Mouse (Mus musculus) liver, embryonic 14.5 days (tissue): Measurements from ENCODE around the gene Cnr2.

Source experiments
- CTCF ChIP-seq: IDR thresholded peaks from 2 replicates; pipeline ENCODE4 v1.5.1; 2016; ENCODE audit warnings: antibody characterized with exemption, low read depth, control low read depth
- EP300 ChIP-seq: IDR thresholded peaks from 2 replicates; pipeline ENCODE4 v1.6.1; 2016; ENCODE audit warnings: antibody characterized with exemption, low read depth

DNA sequence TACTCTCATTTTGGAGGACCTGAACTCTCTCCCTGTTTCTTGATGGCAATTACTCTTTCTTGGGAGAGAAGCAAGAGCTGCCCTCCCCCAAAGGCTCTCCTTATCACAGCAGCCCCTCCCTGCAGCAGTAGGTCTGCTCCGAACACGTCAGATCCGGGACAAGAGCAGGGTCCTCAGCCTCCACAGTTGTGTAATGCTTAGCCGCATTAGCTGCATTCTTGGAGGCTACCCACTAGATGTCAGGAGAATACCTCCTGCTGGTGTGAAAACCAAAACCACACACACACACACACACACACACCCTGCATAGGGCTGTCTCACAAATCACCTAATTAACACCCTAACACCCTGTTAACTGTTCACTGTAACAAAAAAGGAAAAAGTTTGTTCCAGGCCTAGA, 2.3 kb upstream of the Cnr2 start:
- TF ChIP-seq EP300 (no peak), CTCF (peak; percentile 49)
